ENCODE assay signal across 8 mouse cellular contexts in the genomic region with DNA sequence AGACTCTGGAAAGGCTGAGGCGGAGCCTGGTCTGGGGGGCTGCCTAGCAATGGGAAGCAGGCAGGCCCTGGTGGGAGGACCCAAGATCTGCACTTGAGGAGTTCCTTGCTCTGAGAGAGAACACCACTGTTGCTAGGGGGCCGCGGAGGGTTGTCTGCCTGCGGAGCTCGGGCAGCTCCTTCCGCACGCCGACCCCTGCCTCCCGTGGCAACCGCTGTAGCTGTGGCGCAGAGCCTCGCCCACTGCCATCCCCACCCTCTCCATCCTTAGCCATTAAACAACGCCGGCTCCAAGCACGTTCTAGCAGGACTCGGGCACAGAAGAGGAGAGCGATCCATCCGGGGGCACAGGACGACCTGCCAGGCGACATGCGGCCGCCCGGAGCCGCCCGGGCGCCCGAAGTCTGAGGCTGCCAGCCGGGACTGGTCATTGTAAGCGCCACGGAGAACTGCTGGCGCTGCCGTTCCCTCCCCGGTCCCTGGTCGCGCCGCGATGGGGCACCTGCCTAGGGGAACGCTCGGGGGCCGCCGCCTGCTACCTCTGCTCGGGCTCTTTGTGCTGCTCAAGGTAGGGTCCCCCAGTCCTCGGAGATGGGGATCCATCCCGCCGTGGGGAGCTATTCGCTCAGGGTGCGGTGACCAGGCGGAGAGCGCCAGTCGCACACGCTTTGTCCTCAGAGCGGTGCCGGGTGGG. TPM values are rescaled to one million over a fixed set of nuclear protein-coding genes. Genes with fewer than 3 reads are reported as not detected.
DNase-seq lines count a peak whose midpoint lies in the region; ATAC-seq and TF ChIP-seq lines count a peak whose summit lies in the region.

A gene (plus strand): TSS at position 126 of the 693 bp plus-strand sequence.

- ATAC-seq in intestine, postnatal 0 days = no peak

- H3K4me1 ChIP-seq in ES-E14 (ENCODE audit: control insufficient read depth in 2 of 2, insufficient read depth in 2 of 2, low read length in 2 of 2, poor library complexity in 1 of 2) = peaks cover 0 to 2% of the 10 kb centered on the region in 2 experiments; a peak in 1 of 4 replicates
- H3K4me1 ChIP-seq in embryonic fibroblast, embryonic 13.5 days (ENCODE audit: control insufficient read depth, insufficient read depth, low read length) = no peaks in the 10 kb centered on the region
- H3K4me1 ChIP-seq in intestine, postnatal 0 days (replicated peaks; ENCODE audit: control insufficient read depth, insufficient read depth, low read length) = no peaks in the 10 kb centered on the region

- H3K9me3 ChIP-seq in ES-E14 (ENCODE audit: control insufficient read depth, insufficient read depth, low read depth, low read length) = no peaks in the 10 kb centered on the region
- H3K9me3 ChIP-seq in intestine, postnatal 0 days (ENCODE audit: control insufficient read depth) = no peaks in the 10 kb centered on the region

- peak within 1 kb of the TSS; percentile 61 to 72 for H3K4me3 ChIP-seq in ES-E14 (ENCODE audit: insufficient read depth in 1 of 2, low read depth in 1 of 2, low read length in 2 of 2, poor library complexity in 1 of 2, severe bottlenecking in 1 of 2)
- H3K4me3 ChIP-seq in embryonic fibroblast, embryonic 13.5 days (ENCODE audit: insufficient read depth, low read length) = peak within 1 kb of the TSS; percentile 11; the same call in 1 of the 2 replicates
- H3K4me3 ChIP-seq in intestine, postnatal 0 days (ENCODE audit: low read depth, low read length) = peak within 1 kb of the TSS; percentile 33

- H3K36me3 ChIP-seq in ES-E14 (ENCODE audit: control insufficient read depth, insufficient read depth, low read length, poor library complexity, severe bottlenecking) = no peaks in the 10 kb centered on the region
- H3K36me3 ChIP-seq in intestine, postnatal 0 days (ENCODE audit: control insufficient read depth, insufficient read depth) = no peaks in the 10 kb centered on the region

- no peak within 1 kb of the TSS for H3K27ac ChIP-seq in ES-E14 (ENCODE audit: insufficient read depth, low read depth, low read length, poor library complexity, severe bottlenecking)
- H3K27ac ChIP-seq in embryonic fibroblast, embryonic 13.5 days (ENCODE audit: insufficient read depth, low read length) = no peak within 1 kb of the TSS
- no peak within 1 kb of the TSS for H3K27ac ChIP-seq in intestine, postnatal 0 days (ENCODE audit: low read depth, low read length)

- WGBS in intestine, postnatal 0 days = 1% methylated on average over 53 of the region's 53 CpGs

- peak within 1 kb of the TSS; percentile 13; the same call in 1 of the 2 replicates for H3K9ac ChIP-seq in ES-E14 (ENCODE audit: insufficient read depth, low read depth, low read length, poor library complexity, severe bottlenecking)
- H3K9ac ChIP-seq in intestine, postnatal 0 days (ENCODE audit: low read depth, low read length) = no peak within 1 kb of the TSS

- peaks cover 20% of the 10 kb centered on the region for H3K27me3 ChIP-seq in intestine, postnatal 0 days (replicated peaks; ENCODE audit: control insufficient read depth, insufficient read depth, low read length)

- TF ChIP-seq POLR2A in embryonic fibroblast, embryonic 13.5 days (IDR thresholded peaks at IDR 0.05; ENCODE audit: low read depth, low read length) = no peak

- DNase-seq in cerebellum, postnatal 14 days = peak; percentile 47 to 52
- DNase-seq in cerebellum, adult 8-10 months = no peak
- DNase-seq in ES-E14 (ENCODE audit: low read depth, low spot score) = peak; percentile 21
- peak; percentile 7 for DNase-seq in liver
- peak; percentile 81 to 89 for DNase-seq in right cerebral cortex, postnatal 10 days (ENCODE audit: low spot score in 2 of 2)
- DNase-seq in spleen, postnatal 36 days (ENCODE audit: low spot score in 2 of 2) = no peak

- no peak for TF ChIP-seq CTCF in embryonic fibroblast, embryonic 13.5 days (IDR thresholded peaks at IDR 0.05; ENCODE audit: borderline replicate concordance, insufficient read depth, low read length)
- no peak for TF ChIP-seq CTCF in intestine, postnatal 0 days (IDR thresholded peaks at IDR 0.05; ENCODE audit: low read depth)

- peak within 1 kb of the TSS; percentile 60 for H3K4me2 ChIP-seq in intestine, postnatal 0 days (replicated peaks; ENCODE audit: low read depth)

- in situ Hi-C loops in ES-E14 (cut with MboI; ENCODE audit: low sequenced_read_pairs in 2 of 2, unreplicated experiment in 2 of 2) = no loop called here

TF ChIP-seq in ES-E14, 5 proteins besides CTCF, POLR2A, EP300 and RAD21:
- TF ChIP-seq ZC3H11A (IDR thresholded peaks at IDR 0.05; ENCODE audit: borderline replicate concordance, low read depth, low read length) (no peak), CHD2 (IDR thresholded peaks at IDR 0.05; ENCODE audit: low read depth, low read length) (no peak), ZNF384 (IDR thresholded peaks at IDR 0.05; ENCODE audit: low read depth, low read length) (no peak), MAFK (IDR thresholded peaks at IDR 0.05; ENCODE audit: insufficient read depth, low read depth, low read length) (no peak), HCFC1 (IDR thresholded peaks at IDR 0.05; ENCODE audit: borderline replicate concordance, insufficient read depth, low read length) (no peak)

RNA-seq across cellular contexts. Expression of the gene that starts here (rescaled TPM):
- 0.21 and 0.31 TPM in 2 replicates for total RNA-seq in ES-E14 (2012; rRNA removed)
- polyA plus RNA-seq in embryonic fibroblast, embryonic 13.5 days (2011; ENCODE audit: insufficient read length, low read depth, missing spikeins) = 0.49 TPM in 1 of 2 replicates, not detected in the other
- polyA plus RNA-seq in intestine, postnatal 0 days (2015; fragmentation: Nextera tagmentation; extraction: Ambion mirVana) = 0.87 and 1.0 TPM in 2 replicates

Comparison
In these comparisons a context has a peak if more than half of its experiments do, and no peak if none do; other contexts are left out.
1. DNase-seq: peak in cerebellum, postnatal 14 days (2 of 2), liver (single experiment) and right cerebral cortex, postnatal 10 days (2 of 2); none in cerebellum, adult 8-10 months (single experiment) and spleen, postnatal 36 days (0 of 2).
2. Peak in DNase-seq, H3K4me3 ChIP-seq and H3K9ac ChIP-seq in ES-E14; RNA of the gene not detected or under 1 TPM.
3. H3K4me3 ChIP-seq: peak in every context shown above with its lines; median percentile 66 in ES-E14; 33 in intestine, postnatal 0 days; 11 in embryonic fibroblast, embryonic 13.5 days.